Mouse (Mus musculus) lung, embryonic 16.5 days (tissue): ENCODE data around the gene Gjc1. TPM values are rescaled to one million over a fixed set of nuclear protein-coding genes. Genes with fewer than 3 reads are reported as not detected.
A peak's percentile ranks its signal among the peaks of the same experiment; 100 is the strongest.

Experiments used
- ATAC-seq: fragments of 200-750 bp; cut with Nextera tagmentation; 2 replicates; pipeline ENCODE4 v1.8.0; 2017; ENCODE audit warnings: low read depth, mild to moderate bottlenecking, moderate library complexity
- H3K27ac ChIP-seq: fragments of 300-500 bp; sonication (generic); 2 replicates; pipeline ENCODE4 v1.5.1; 2014; ENCODE audit warnings: mild to moderate bottlenecking, control low read depth, low read length
- H3K27me3 ChIP-seq: fragments of 300-500 bp; sonication (generic); 2 replicates; pipeline ENCODE4 v1.6.1; 2014; ENCODE audit warnings: low read depth, low read length, mixed read lengths; ENCODE audit not compliant: control insufficient read depth, insufficient read depth
- H3K36me3 ChIP-seq: fragments of 300-500 bp; sonication (generic); 2 replicates; pipeline ENCODE4 v1.6.1; 2014; ENCODE audit warnings: low read length; ENCODE audit not compliant: control insufficient read depth, insufficient read depth
- H3K4me1 ChIP-seq: fragments of 300-500 bp; sonication (generic); replicated peaks from 2 replicates; pipeline ENCODE4 v1.6.1; 2014; ENCODE audit warnings: low read length, mixed read lengths; ENCODE audit not compliant: control insufficient read depth, insufficient read depth
- H3K4me2 ChIP-seq: fragments of 300-500 bp; sonication (generic); 2 replicates; pipeline ENCODE4 v1.6.1; 2014; ENCODE audit warnings: low read depth, low read length, control low read depth
- H3K4me3 ChIP-seq: fragments of 300-500 bp; sonication (generic); 2 replicates; pipeline ENCODE4 v1.5.1; 2014; ENCODE audit warnings: mild to moderate bottlenecking, low read length, control low read depth
- H3K9ac ChIP-seq: fragments of 300-500 bp; sonication (generic); 2 replicates; pipeline ENCODE4 v1.6.1; 2014; ENCODE audit warnings: low read length, control low read depth
- H3K9me3 ChIP-seq: fragments of 300-500 bp; sonication (generic); 2 replicates; pipeline ENCODE4 v1.6.1; 2016; ENCODE audit warnings: low read length; ENCODE audit not compliant: control insufficient read depth
- WGBS: fragments of 180-500 bp; shearing (Covaris S2); extraction: QIAGEN DNeasy Blood & Tissue Kit; methylation state at CpG from one replicate; pipeline ENCODE4 v1.1.7; 2014; 5-methylcytosine and 5-hydroxymethylcytosine counted together
- polyA plus RNA-seq: library from polyadenylated mRNA; unstranded; fragments of >200 nt; fragmentation: Nextera tagmentation; extraction: Ambion mirVana; gene quantifications from 2 replicates; pipeline ENCODE4 v1.2.1, GENCODE M21; 2015

The Gjc1 gene
- polyA plus RNA-seq, 1 experiment from 2014 or later: 65.7 TPM

GRCm38 (mm10) chr11:102778165-102778564, 41.3 kb downstream of the Gjc1 start:
- H3K27me3 ChIP-seq: no peaks in the 10 kb centered on the region
- H3K4me3 ChIP-seq: no peak overlapping the region
- peak overlapping the region; percentile 63 for H3K4me2 ChIP-seq
- no peaks in the 10 kb centered on the region for H3K9me3 ChIP-seq
- H3K9ac ChIP-seq: peak overlapping the region; percentile 66
- no peak for ATAC-seq
- 34% methylated on average over 14 of the region's 14 CpGs for WGBS
- no peak overlapping the region for H3K27ac ChIP-seq
- peaks cover 16% of the 10 kb centered on the region for H3K4me1 ChIP-seq
- no peaks in the 10 kb centered on the region for H3K36me3 ChIP-seq

- H3K4me2 ChIP-seq: peak overlapping the region; percentile 63
- no peak overlapping the region for H3K27ac ChIP-seq
- H3K4me1 ChIP-seq: peaks cover 16% of the 10 kb centered on the region
- no peaks in the 10 kb centered on the region for H3K36me3 ChIP-seq
- ATAC-seq: peak; percentile 11; the same call in 1 of the 2 replicates
- 29% methylated on average over 21 of the region's 21 CpGs for WGBS
- H3K27me3 ChIP-seq: no peaks in the 10 kb centered on the region; the same call in 1 of the 2 replicates
- peak overlapping the region; percentile 66 for H3K9ac ChIP-seq
- no peaks in the 10 kb centered on the region for H3K9me3 ChIP-seq
- peak overlapping the region; percentile 40 for H3K4me3 ChIP-seq
Observed at GRCm38 (mm10) chr11:102777598-102777997, 41.9 kb downstream of the Gjc1 start.

GRCm38 (mm10) chr11:102774621-102775141, 44.8 kb downstream of the Gjc1 start:
- Histone ChIP-seq H3K4me3 (peak overlapping the region; percentile 59), H3K27ac (peak overlapping the region; percentile 85), H3K36me3 (no peaks in the 10 kb centered on the region), H3K9ac (peak overlapping the region; percentile 68), H3K9me3 (no peaks in the 10 kb centered on the region), H3K27me3 (peaks cover 2% of the 10 kb centered on the region; the same call in 1 of the 2 replicates), H3K4me1 (peaks cover 16% of the 10 kb centered on the region), H3K4me2 (peak overlapping the region; percentile 99)
- ATAC-seq: peak; percentile 95
- under 1% methylated on average over 25 of the region's 25 CpGs for WGBS

- Histone ChIP-seq H3K4me2 (peak overlapping the region; percentile 99), H3K27me3 (peaks cover 2% of the 10 kb centered on the region; the same call in 1 of the 2 replicates), H3K4me1 (peaks cover 14% of the 10 kb centered on the region), H3K4me3 (peak overlapping the region; percentile 59), H3K36me3 (no peaks in the 10 kb centered on the region), H3K27ac (peak overlapping the region; percentile 85), H3K9ac (peak overlapping the region; percentile 68), H3K9me3 (no peaks in the 10 kb centered on the region)
- ATAC-seq: peak; percentile 54
- under 1% methylated on average over 44 of the region's 46 CpGs for WGBS
Observed at GRCm38 (mm10) chr11:102773713-102774611, 45.5 kb downstream of the Gjc1 start.

- Histone ChIP-seq H3K27me3 (peaks cover 2% of the 10 kb centered on the region; the same call in 1 of the 2 replicates), H3K9me3 (no peaks in the 10 kb centered on the region), H3K27ac (no peak overlapping the region), H3K4me3 (no peak overlapping the region), H3K4me1 (peaks cover 10% of the 10 kb centered on the region), H3K36me3 (no peaks in the 10 kb centered on the region), H3K9ac (no peak overlapping the region), H3K4me2 (no peak overlapping the region)
- ATAC-seq: no peak
- WGBS: 59% methylated on average over 18 of the region's 18 CpGs
Observed at GRCm38 (mm10) chr11:102772771-102773700, 46.5 kb downstream of the Gjc1 start.

- Histone ChIP-seq H3K36me3 (no peaks in the 10 kb centered on the region), H3K4me3 (no peak overlapping the region), H3K27ac (no peak overlapping the region), H3K27me3 (peaks cover 2% of the 10 kb centered on the region; the same call in 1 of the 2 replicates), H3K9me3 (no peaks in the 10 kb centered on the region), H3K4me2 (no peak overlapping the region), H3K4me1 (peaks cover 5% of the 10 kb centered on the region), H3K9ac (no peak overlapping the region)
- ATAC-seq: no peak
- 31% methylated on average over 16 of the region's 16 CpGs for WGBS
Observed at GRCm38 (mm10) chr11:102771916-102772714, 47.4 kb downstream of the Gjc1 start.

GRCm38 (mm10) chr11:102770662-102771435, 48.7 kb downstream of the Gjc1 start:
- Histone ChIP-seq H3K9me3 (no peaks in the 10 kb centered on the region), H3K4me2 (no peak overlapping the region), H3K27me3 (peaks cover 2% of the 10 kb centered on the region; the same call in 1 of the 2 replicates), H3K4me3 (no peak overlapping the region), H3K36me3 (no peaks in the 10 kb centered on the region), H3K27ac (no peak overlapping the region), H3K4me1 (peaks cover 5% of the 10 kb centered on the region), H3K9ac (no peak overlapping the region)
- 31% methylated on average over 15 of the region's 15 CpGs for WGBS
- ATAC-seq: no peak
